In the genomic region with DNA sequence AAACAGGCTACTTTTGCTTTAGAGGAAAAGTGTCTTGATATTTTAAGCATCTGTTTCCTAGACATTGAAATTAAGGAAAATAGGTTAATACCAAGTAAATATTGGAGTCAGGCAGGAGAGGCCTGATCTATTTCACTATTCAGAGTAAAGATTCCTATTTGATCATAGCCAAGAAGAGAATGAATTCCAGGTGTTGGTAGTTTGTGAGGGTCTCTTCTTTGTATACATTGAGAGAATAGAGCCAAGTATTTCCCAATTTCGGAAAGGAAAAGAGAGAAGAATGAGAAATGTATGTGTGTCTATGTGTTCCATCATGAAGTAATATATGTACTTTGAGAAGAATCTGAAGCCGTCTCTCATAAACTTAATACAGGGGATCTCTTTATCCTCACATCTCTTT, we compare ENCODE assay signal across 16 mouse cellular contexts.
"Had no signal": no experiment of that assay in that cellular context is flagged by ENCODE, and none has a peak within 500 bp of the region (broad histone marks: within the 10 kb centered on the region; RNA-seq: fewer than 3 reads in every experiment).

No protein-coding gene starts in this region.

- H3K9ac ChIP-seq: neural tube, embryonic 13.5 days; neural tube, embryonic 15.5 days; stomach, embryonic 15.5 days had no signal

- H3K4me2 ChIP-seq: neural tube, embryonic 13.5 days; neural tube, embryonic 15.5 days; stomach, embryonic 15.5 days had no signal

- H3K27me3 ChIP-seq: neural tube, embryonic 13.5 days; neural tube, embryonic 15.5 days; stomach, embryonic 15.5 days had no signal

- H3K4me1 ChIP-seq: neural tube, embryonic 13.5 days; neural tube, embryonic 15.5 days; stomach, embryonic 15.5 days had no signal

- H3K4me3 ChIP-seq: neural tube, embryonic 13.5 days; neural tube, embryonic 15.5 days; stomach, embryonic 15.5 days had no signal

- H3K27ac ChIP-seq: neural tube, embryonic 13.5 days; neural tube, embryonic 15.5 days; stomach, embryonic 15.5 days; stomach, postnatal 0 days had no signal

- DNase-seq: retina, postnatal 1 day; right cerebral cortex, adult 18-20 months; right cerebral cortex, postnatal 14 days; right cerebral cortex, postnatal 25 days; right cerebral cortex, postnatal 4 days; spleen, adult 18-20 months; thymus, adult 18-20 months; thymus, adult 2 months; thymus, postnatal 14 days; thymus, postnatal 25 days; thymus, postnatal 36 days; thymus, postnatal 4 days had no signal

- H3K36me3 ChIP-seq: neural tube, embryonic 13.5 days; neural tube, embryonic 15.5 days; stomach, embryonic 15.5 days had no signal

- H3K9me3 ChIP-seq: neural tube, embryonic 13.5 days; neural tube, embryonic 15.5 days; stomach, embryonic 15.5 days had no signal
